Mouse (Mus musculus) bone marrow, adult 2 months (tissue): ENCODE results near the gene B3gnt7. TPM values are rescaled to one million over a fixed set of nuclear protein-coding genes. Genes with fewer than 3 reads are reported as not detected.

ENCODE experiments used
- H3K27ac ChIP-seq: fragments of 200-500 bp; 2 replicates; pipeline ENCODE4 v1.5.1; 2012; ENCODE audit warnings: low read depth, mild to moderate bottlenecking, control low read depth, inconsistent platforms, low read length; ENCODE audit not compliant: control insufficient read depth, poor library complexity, insufficient read depth
- H3K4me1 ChIP-seq: fragments of 200-500 bp; 2 replicates; pipeline ENCODE4 v1.6.1; 2011; ENCODE audit warnings: low read length; ENCODE audit not compliant: control insufficient read depth, insufficient read depth
- H3K4me3 ChIP-seq: fragments of 200-500 bp; replicated peaks from 2 replicates; pipeline ENCODE3; 2011; ENCODE audit warnings: mild to moderate bottlenecking, low read depth, low read length, control low read depth; ENCODE audit not compliant: control insufficient read depth
- CTCF ChIP-seq: fragments of 200-500 bp; IDR thresholded peaks from 2 replicates; pipeline ENCODE4 v1.5.1; 2011; ENCODE audit warnings: low read length, control low read depth; ENCODE audit not compliant: control insufficient read depth, insufficient read depth
- POLR2A ChIP-seq: fragments of 200-500 bp; IDR thresholded peaks from 2 replicates; pipeline ENCODE4 v1.6.1; 2011; ENCODE audit warnings: low read depth, mild to moderate bottlenecking, control low read depth, low read length, borderline replicate concordance; ENCODE audit not compliant: control insufficient read depth
- WGBS: fragments of 180-500 bp; shearing (Covaris S2); methylation state at CpG from one replicate; pipeline ENCODE4 v1.1.7; 2018; 5-methylcytosine and 5-hydroxymethylcytosine counted together
- polyA plus RNA-seq: library from polyadenylated mRNA; stranded (reverse); fragments of >200 nt; gene quantifications from 2 replicates; pipeline ENCODE4 v1.2.4, GENCODE M21; 2011; ENCODE audit warnings: low replicate concordance; ENCODE audit not compliant: missing spikeins, insufficient read depth, insufficient read length

B3gnt7 gene
- polyA plus RNA-seq, 1 experiment, result 2.4 TPM

GRCm38 (mm10) chr1:86345956-86346355 lies 43.3 kb downstream of the B3gnt7 start:
- TF ChIP-seq POLR2A, result no peak
- TF ChIP-seq CTCF, result no peak
- H3K4me1 ChIP-seq, result peaks cover 2% of the 10 kb centered on the region
- H3K27ac ChIP-seq, result no peak overlapping the region
- WGBS, result 91% methylated on average over 4 of the region's 4 CpGs
- H3K4me3 ChIP-seq, result no peak overlapping the region

DNA sequence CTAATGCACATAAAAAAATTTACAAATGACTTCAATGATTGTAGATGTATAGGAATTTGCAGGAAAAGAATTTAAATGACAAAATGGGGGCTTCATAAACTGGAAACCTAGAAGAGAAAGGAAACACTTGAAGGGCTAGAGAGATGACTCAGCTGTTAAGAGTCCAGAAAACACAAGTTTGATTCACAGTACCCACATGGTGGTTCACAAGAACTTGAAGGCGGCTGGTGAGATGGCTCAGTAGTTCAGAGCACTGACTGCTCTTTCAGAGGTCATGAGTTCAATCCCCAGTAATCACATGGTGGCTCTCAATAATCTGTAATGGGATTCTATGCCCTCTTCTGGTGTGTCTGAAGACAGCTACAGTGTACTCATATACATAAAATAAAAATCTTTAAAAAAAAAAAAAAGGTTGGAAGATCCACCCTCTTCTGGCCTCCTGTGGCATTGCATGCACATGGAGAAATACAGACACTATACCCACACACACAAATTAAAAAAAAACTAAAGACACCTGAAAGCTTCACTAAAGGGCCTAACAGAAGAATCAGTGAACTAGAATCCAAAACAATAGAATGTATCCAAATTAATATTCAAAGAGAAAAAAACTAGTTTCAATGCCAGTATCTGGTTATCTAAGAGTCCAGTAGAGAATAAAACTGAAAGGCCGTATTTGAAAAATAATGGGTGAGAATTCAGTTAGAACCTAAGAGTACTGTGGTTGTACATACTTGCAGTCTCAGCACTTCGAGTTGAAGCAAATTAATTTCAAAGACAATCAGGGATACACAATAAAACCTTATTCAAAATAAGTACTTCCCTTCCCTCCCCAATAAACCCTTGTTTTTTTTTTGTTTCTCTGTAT lies 44.5 kb downstream of the B3gnt7 start:
- H3K27ac ChIP-seq, result no peak overlapping the region
- H3K4me3 ChIP-seq, result no peak overlapping the region
- no peak for TF ChIP-seq POLR2A
- no peak for TF ChIP-seq CTCF
- 80% methylated on average over 3 of the region's 3 CpGs for WGBS
- H3K4me1 ChIP-seq, result peaks cover 2% of the 10 kb centered on the region

- TF ChIP-seq CTCF, result no peak
- no peak for TF ChIP-seq POLR2A
- Histone ChIP-seq H3K27ac (no peak overlapping the region), H3K4me1 (peaks cover 2% of the 10 kb centered on the region), H3K4me3 (no peak overlapping the region)
- 77% methylated on average over 1 of the region's 1 CpGs for WGBS
Observed at GRCm38 (mm10) chr1:86347716-86348045, 45.0 kb downstream of the B3gnt7 start.

DNA sequence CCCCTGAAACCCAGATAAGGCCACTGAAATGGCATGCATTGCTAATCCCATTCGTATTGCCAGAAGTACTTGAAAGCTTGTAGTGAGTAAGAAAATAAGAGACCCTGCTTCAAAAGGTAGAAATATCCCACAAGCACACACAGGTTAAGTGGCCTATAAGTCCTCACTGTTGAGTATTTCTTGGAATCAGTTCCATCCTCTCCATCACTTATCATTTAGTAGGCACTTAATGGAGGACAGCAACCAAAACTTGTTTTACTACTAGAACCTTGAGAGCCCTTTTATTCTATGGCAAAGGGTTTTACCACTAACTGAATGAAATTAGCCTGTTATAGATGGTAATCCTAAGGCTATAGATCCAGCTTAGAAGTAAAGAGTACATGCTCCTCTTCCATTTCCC lies 45.5 kb downstream of the B3gnt7 start:
- no peak overlapping the region for H3K4me3 ChIP-seq
- TF ChIP-seq CTCF (no peak), POLR2A (no peak)
- H3K27ac ChIP-seq, result no peak overlapping the region
- WGBS, result 97% methylated on average over 1 of the region's 1 CpGs
- peaks cover 2% of the 10 kb centered on the region for H3K4me1 ChIP-seq

GRCm38 (mm10) chr1:86348801-86349200 lies 46.2 kb downstream of the B3gnt7 start:
- TF ChIP-seq POLR2A (no peak), CTCF (no peak)
- 73% methylated on average over 4 of the region's 4 CpGs for WGBS
- H3K4me1 ChIP-seq, result no peaks in the 10 kb centered on the region
- no peak overlapping the region for H3K27ac ChIP-seq
- no peak overlapping the region for H3K4me3 ChIP-seq

DNA sequence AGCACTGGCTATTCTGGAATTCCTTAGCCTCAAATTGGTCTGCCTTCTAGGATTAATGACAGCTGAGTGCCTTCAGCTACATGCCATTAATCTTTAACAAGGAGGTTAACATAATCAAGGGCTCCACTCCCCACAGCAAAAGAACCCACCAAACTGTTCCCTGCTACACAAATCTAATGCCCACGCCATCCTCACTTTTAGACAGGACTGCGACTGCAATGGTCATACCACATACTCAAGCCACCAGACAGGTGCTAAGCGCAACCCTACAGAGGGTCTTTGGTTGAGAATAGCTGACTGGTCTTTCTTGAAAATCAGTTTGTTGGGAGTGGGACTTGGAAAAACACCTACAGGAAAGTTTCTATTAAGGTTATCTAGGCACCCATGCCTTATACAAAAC lies 46.6 kb downstream of the B3gnt7 start:
- WGBS, result 88% methylated on average over 3 of the region's 3 CpGs
- no peak for TF ChIP-seq CTCF
- no peak for TF ChIP-seq POLR2A
- Histone ChIP-seq H3K4me3 (no peak overlapping the region), H3K27ac (no peak overlapping the region), H3K4me1 (no peaks in the 10 kb centered on the region)

DNA sequence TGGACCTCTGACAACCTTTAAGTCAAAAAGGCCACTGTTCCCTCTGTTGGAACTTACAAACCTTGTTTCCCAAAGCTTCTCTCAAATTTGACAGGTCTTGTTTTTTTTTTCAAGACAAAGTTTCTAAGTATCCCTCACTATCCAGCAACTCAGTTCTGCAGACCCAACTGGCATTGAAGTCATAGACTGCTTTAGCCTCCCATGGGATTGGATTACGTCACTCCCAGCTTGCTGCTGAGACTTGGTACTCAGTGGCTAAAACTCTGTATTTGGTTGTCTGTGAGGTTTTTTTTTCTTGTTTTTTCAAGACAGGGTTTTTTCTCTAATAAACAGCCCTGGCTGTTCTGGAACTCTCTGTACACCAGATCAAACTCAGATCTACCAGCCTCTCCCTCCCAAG lies 47.1 kb downstream of the B3gnt7 start:
- WGBS, result 93% methylated on average over 1 of the region's 1 CpGs
- Histone ChIP-seq H3K27ac (no peak overlapping the region), H3K4me1 (no peaks in the 10 kb centered on the region), H3K4me3 (no peak overlapping the region)
- TF ChIP-seq CTCF (no peak), POLR2A (no peak)

- Histone ChIP-seq H3K4me1 (no peaks in the 10 kb centered on the region), H3K4me3 (no peak overlapping the region), H3K27ac (no peak overlapping the region)
- 86% methylated on average over 8 of the region's 8 CpGs for WGBS
- TF ChIP-seq POLR2A (no peak), CTCF (no peak)
Observed at GRCm38 (mm10) chr1:86350576-86350975, 47.9 kb downstream of the B3gnt7 start.
